Mouse (Mus musculus) induced T-regulatory cell, adult 2 months (primary cell): ENCODE results near the gene Dzip1.
A peak's percentile ranks its signal among the peaks of the same experiment; 100 is the strongest.

Experiments used
- DNase-seq: peaks from one replicate; pipeline ENCODE4 v3.0.0-alpha.2; 2012; ENCODE audit warnings: low read depth

Dzip1 gene

GRCm38 (mm10) chr14:118922251-118922650 is 3.0 kb downstream of the Dzip1 start:
- no peak for DNase-seq

GRCm38 (mm10) chr14:118920654-118921053 is 4.6 kb downstream of the Dzip1 start:
- no peak for DNase-seq

- DNase-seq, result peak; percentile 63
Observed at GRCm38 (mm10) chr14:118919025-118919424, 6.2 kb downstream of the Dzip1 start.

- DNase-seq, result no peak
Observed at GRCm38 (mm10) chr14:118913651-118914050, 11.6 kb downstream of the Dzip1 start.

GRCm38 (mm10) chr14:118911521-118911920 is 13.7 kb downstream of the Dzip1 start:
- no peak for DNase-seq

- DNase-seq, result peak; percentile 82
Observed at GRCm38 (mm10) chr14:118910332-118911222, 14.7 kb downstream of the Dzip1 start.

- no peak for DNase-seq
Observed at GRCm38 (mm10) chr14:118909872-118910271, 15.4 kb downstream of the Dzip1 start.

- DNase-seq, result no peak
Observed at GRCm38 (mm10) chr14:118907592-118907991, 17.7 kb downstream of the Dzip1 start.

GRCm38 (mm10) chr14:118903867-118904562 is 21.2 kb downstream of the Dzip1 start:
- DNase-seq, result no peak

GRCm38 (mm10) chr14:118903397-118903796 is 21.9 kb downstream of the Dzip1 start:
- DNase-seq, result no peak

- no peak for DNase-seq
Observed at GRCm38 (mm10) chr14:118900911-118901310, 24.3 kb downstream of the Dzip1 start.

- no peak for DNase-seq
Observed at GRCm38 (mm10) chr14:118899940-118900339, 25.3 kb downstream of the Dzip1 start.

GRCm38 (mm10) chr14:118895655-118896054 is 29.6 kb downstream of the Dzip1 start:
- no peak for DNase-seq

GRCm38 (mm10) chr14:118895228-118895627 is 30.0 kb downstream of the Dzip1 start:
- DNase-seq, result no peak

GRCm38 (mm10) chr14:118890101-118890500 is 35.2 kb downstream of the Dzip1 start:
- no peak for DNase-seq

GRCm38 (mm10) chr14:118884250-118884556 is 41.1 kb downstream of the Dzip1 start:
- no peak for DNase-seq

- DNase-seq, result no peak
Observed at GRCm38 (mm10) chr14:118883344-118884249, 41.7 kb downstream of the Dzip1 start.

GRCm38 (mm10) chr14:118880696-118881095 is 44.6 kb downstream of the Dzip1 start:
- DNase-seq, result no peak

- DNase-seq, result no peak
Observed at GRCm38 (mm10) chr14:118878346-118878910, 46.8 kb downstream of the Dzip1 start.

- DNase-seq, result no peak
Observed at GRCm38 (mm10) chr14:118874786-118875415, 50.4 kb downstream of the Dzip1 start.

- no peak for DNase-seq
Observed at GRCm38 (mm10) chr14:118874126-118874525, 51.1 kb downstream of the Dzip1 start.
